ENCODE assay signal across 14 mouse cellular contexts in genomic region chr11:86598154-86598553, GRCm38 (mm10).
"Had no signal": no experiment of that assay in that cellular context is flagged by ENCODE, and none has a peak within 500 bp of the region (broad histone marks: within the 10 kb centered on the region; RNA-seq: fewer than 3 reads in every experiment).

No protein-coding gene starts in this region.

- H3K4me2 ChIP-seq: limb, embryonic 15.5 days; midbrain, embryonic 13.5 days; neural tube, embryonic 12.5 days had no signal

- DNase-seq: kidney, adult 9 months; kidney, postnatal 36 days; layer of hippocampus, adult 9-11 months; layer of hippocampus, postnatal 36 days; lung, adult 18-20 months; retina, postnatal 1 day; right cerebral cortex, postnatal 4 days; thymus, adult 18-20 months; thymus, postnatal 14 days had no signal

- H3K9me3 ChIP-seq: limb, embryonic 15.5 days; midbrain, embryonic 13.5 days; neural tube, embryonic 12.5 days had no signal

- H3K36me3 ChIP-seq: limb, embryonic 15.5 days had no signal

- H3K9ac ChIP-seq: limb, embryonic 15.5 days; midbrain, embryonic 13.5 days; neural tube, embryonic 12.5 days had no signal

- ATAC-seq: hindbrain, postnatal 0 days; midbrain, embryonic 13.5 days had no signal

- H3K27me3 ChIP-seq: limb, embryonic 15.5 days; midbrain, embryonic 13.5 days; neural tube, embryonic 12.5 days had no signal

- H3K27ac ChIP-seq: hindbrain, postnatal 0 days; kidney, postnatal 0 days; limb, embryonic 15.5 days; midbrain, embryonic 13.5 days; neural tube, embryonic 12.5 days had no signal

- H3K4me3 ChIP-seq: limb, embryonic 15.5 days; midbrain, embryonic 13.5 days; neural tube, embryonic 12.5 days had no signal

- H3K4me1 ChIP-seq: neural tube, embryonic 12.5 days had no signal
